Mouse (Mus musculus) CH12.LX (cell line): ENCODE data around the gene Nsd1. TPM values are rescaled to one million over a fixed set of nuclear protein-coding genes. Genes with fewer than 3 reads are reported as not detected.
A peak's percentile ranks its signal among the peaks of the same experiment; 100 is the strongest.

Experiments used
- DNase-seq: peaks from one replicate; pipeline ENCODE4 v3.0.0-alpha.2; 2013; ENCODE audit errors: extremely low read depth
- H3K27ac ChIP-seq: 2 replicates; pipeline ENCODE4 v1.5.1; 2012; ENCODE audit warnings: low read depth, mild to moderate bottlenecking, control low read depth, moderate library complexity; ENCODE audit not compliant: insufficient read depth
- H3K27me3 ChIP-seq: replicated peaks from 2 replicates; pipeline ENCODE3; 2012; ENCODE audit warnings: inconsistent platforms
- H3K36me3 ChIP-seq, 2 experiments: replicated peaks in 1 of 2; 2 replicates each; pipeline versions ENCODE3 to v1.6.1; 2012; ENCODE audit warnings: inconsistent platforms in 1 of 2, low read length in 1 of 2, mild to moderate bottlenecking in 1 of 2, mixed read lengths in 1 of 2, moderate library complexity in 1 of 2; ENCODE audit not compliant: control insufficient read depth in 1 of 2, insufficient read depth in 1 of 2
- H3K4me1 ChIP-seq, 2 experiments: 2 replicates each; pipeline ENCODE4 v1.6.1; 2012; ENCODE audit warnings: inconsistent platforms in 1 of 2, moderate library complexity in 1 of 2; ENCODE audit not compliant: insufficient read depth in 2 of 2, control insufficient read depth in 1 of 2
- H3K4me2 ChIP-seq: 2 replicates; pipeline ENCODE4 v1.6.1; 2012; ENCODE audit warnings: low read depth, mild to moderate bottlenecking, control low read depth; ENCODE audit not compliant: poor library complexity, insufficient read depth, severe bottlenecking
- H3K4me3 ChIP-seq, 3 experiments: fragments of 150-350 bp in 1 of 3; sonication (generic) in 1 of 3; replicated peaks in 1 of 3; 2 replicates each; pipeline versions ENCODE3 to v1.5.1; 2011 to 2012; ENCODE audit warnings: low read depth in 2 of 3, low read length in 2 of 3, mild to moderate bottlenecking in 2 of 3, moderate library complexity in 2 of 3, control low read depth in 1 of 3, improper control_type of control experiment in 1 of 3, inconsistent platforms in 1 of 3, mixed read lengths in 1 of 3; ENCODE audit not compliant: poor library complexity in 1 of 3
- H3K79me2 ChIP-seq: replicated peaks from 2 replicates; pipeline ENCODE4 v1.6.1; 2012; ENCODE audit warnings: mild to moderate bottlenecking, moderate library complexity; ENCODE audit not compliant: control insufficient read depth, poor library complexity, insufficient read depth, severe bottlenecking; ENCODE audit errors: extremely low read depth
- H3K9ac ChIP-seq: 2 replicates; pipeline ENCODE4 v1.6.1; 2012; ENCODE audit warnings: low read depth, mild to moderate bottlenecking, control low read depth, moderate library complexity; ENCODE audit not compliant: insufficient read depth
- H3K9me3 ChIP-seq: replicated peaks from 2 replicates; pipeline ENCODE3; 2012; ENCODE audit warnings: low read length, inconsistent platforms, mixed read lengths
- ELF1 ChIP-seq: IDR thresholded peaks from 2 replicates; pipeline ENCODE4 v1.6.1; 2014; ENCODE audit warnings: low read depth, mild to moderate bottlenecking, inconsistent platforms, low read length, improper control_type of control experiment
- EP300 ChIP-seq: IDR thresholded peaks from 2 replicates; pipeline ENCODE4 v1.6.1; 2011; ENCODE audit warnings: low read length, improper control_type of control experiment
- ETS1 ChIP-seq: conservative IDR thresholded peaks from 2 replicates; pipeline ENCODE4 v1.6.1; 2012; ENCODE audit warnings: low read depth, mild to moderate bottlenecking, inconsistent platforms, low read length, improper control_type of control experiment, moderate library complexity
- IRF4 ChIP-seq: IDR thresholded peaks from 2 replicates; pipeline ENCODE4 v1.6.1; 2014; ENCODE audit warnings: low read depth, mild to moderate bottlenecking, inconsistent platforms, low read length, improper control_type of control experiment
- JUN ChIP-seq: IDR thresholded peaks from 2 replicates; pipeline ENCODE4 v1.6.1; 2011; ENCODE audit warnings: low read depth, mild to moderate bottlenecking, low read length, improper control_type of control experiment, moderate library complexity; ENCODE audit not compliant: insufficient read depth
- JUND ChIP-seq: conservative IDR thresholded peaks from 2 replicates; pipeline ENCODE4 v1.6.1; 2011; ENCODE audit warnings: low read depth, low read length, improper control_type of control experiment
- KAT2A ChIP-seq: IDR thresholded peaks from 2 replicates; pipeline ENCODE4 v1.6.1; 2012; ENCODE audit warnings: low read length, improper control_type of control experiment, inconsistent platforms; ENCODE audit not compliant: insufficient replicate concordance
- PAX5 ChIP-seq: IDR thresholded peaks from 2 replicates; pipeline ENCODE4 v1.6.1; 2012; ENCODE audit warnings: low read length, inconsistent platforms, mixed read lengths
- POLR2A ChIP-seq: IDR thresholded peaks from 2 replicates; pipeline ENCODE4 v1.6.1; 2011; ENCODE audit warnings: low read depth, mild to moderate bottlenecking, improper control_type of control experiment, low read length
- RAD21 ChIP-seq: IDR thresholded peaks from 2 replicates; pipeline ENCODE4 v1.6.1; 2011; ENCODE audit warnings: low read depth, mild to moderate bottlenecking, low read length, improper control_type of control experiment, moderate library complexity
- RCOR1 ChIP-seq: conservative IDR thresholded peaks from 2 replicates; pipeline ENCODE4 v1.6.1; 2012; ENCODE audit warnings: low read depth, mild to moderate bottlenecking, inconsistent platforms, low read length, improper control_type of control experiment
- TBP ChIP-seq: conservative IDR thresholded peaks from 2 replicates; pipeline ENCODE4 v1.6.1; 2011; ENCODE audit warnings: low read depth, low read length, improper control_type of control experiment
- USF1 ChIP-seq: IDR thresholded peaks from 2 replicates; pipeline ENCODE4 v1.6.1; 2014; ENCODE audit warnings: low read depth, mild to moderate bottlenecking, inconsistent platforms, low read length, improper control_type of control experiment
- ZNF384 ChIP-seq: IDR thresholded peaks from 2 replicates; pipeline ENCODE4 v1.6.1; 2012; ENCODE audit warnings: low read depth, low read length, improper control_type of control experiment, inconsistent platforms
- dilution Hi-C: fragments of 300-500 bp; cut with MboI; formaldehyde crosslinking; loops from 2 replicates; pipeline ENCODE4 v1.14.3; 2020; ENCODE audit warnings: low sequenced_read_pairs; ENCODE audit not compliant: extremely low pct_unique_long_range_greater_than_20kb, extremely low pct_ligation_motif_present
- in situ Hi-C: fragments of 300-500 bp; cut with MboI; formaldehyde crosslinking; loops from 3 replicates; pipeline ENCODE4 v1.14.3; 2019; ENCODE audit warnings: low sequenced_read_pairs, low pct_ligation_motif_present, low pct_unique_long_range_greater_than_20kb, mixed read lengths
- polyA plus RNA-seq: library from polyadenylated mRNA; unstranded; fragments of >175 nt; gene quantifications from 2 replicates; pipeline ENCODE4 v1.2.1, GENCODE M21; 2012; ENCODE audit warnings: low read depth; ENCODE audit not compliant: insufficient read length
- total RNA-seq, 2 experiments: library from RNA; depleted of rRNA; stranded (reverse); fragments of 300-350 nt in 1 of 2; fragments of >200 nt in 1 of 2; gene quantifications; 2 replicates each; pipeline ENCODE4 v1.2.3; 2012 to 2014

Nsd1 gene
- total and polyA plus RNA-seq, 3 experiments, result 11.8 to 13.8 (median 12.6) TPM

DNA sequence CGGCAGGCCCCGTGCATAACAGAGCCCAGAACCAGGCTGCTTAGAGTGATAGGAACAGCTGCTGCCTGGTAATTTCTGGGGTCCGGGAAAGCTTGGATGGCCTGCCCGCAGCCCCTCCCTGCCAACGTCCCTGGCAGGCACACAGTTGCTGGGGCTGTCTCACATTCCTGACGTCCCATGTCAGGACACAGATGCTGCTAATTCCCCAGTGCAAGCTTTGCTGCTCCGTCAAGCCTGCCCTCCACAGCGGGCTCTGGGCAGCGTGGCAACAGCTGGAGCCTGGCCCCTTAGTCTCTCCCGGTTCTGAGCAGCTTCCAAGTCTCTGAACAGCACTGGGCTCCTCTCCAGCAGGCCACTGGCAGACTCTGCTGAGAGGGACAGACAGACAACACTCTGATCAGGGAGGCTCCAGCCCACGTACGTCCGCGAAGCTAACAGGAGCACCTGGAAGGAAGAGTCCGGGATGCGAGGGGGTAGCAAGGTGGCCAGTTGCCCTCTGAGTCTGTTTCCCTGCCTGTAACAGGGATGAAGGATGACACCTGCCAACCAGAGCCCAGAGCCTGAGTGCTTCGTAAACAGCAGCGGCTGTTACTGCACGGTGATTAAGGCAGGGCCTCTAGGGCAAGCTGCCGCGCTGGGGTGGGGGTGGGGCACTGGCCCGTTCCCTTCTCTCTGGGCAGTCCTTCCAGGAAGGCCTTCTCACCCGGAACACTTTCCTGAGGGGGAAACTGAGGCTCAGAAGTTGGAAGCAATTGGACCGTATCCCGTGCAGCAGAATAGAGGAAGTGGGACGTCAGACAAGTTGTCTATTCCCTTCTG is 37.9 kb upstream of the Nsd1 start:
- no peaks in the 10 kb centered on the region for H3K36me3 ChIP-seq
- DNase-seq, result no peak
- H3K27ac ChIP-seq, result no peak overlapping the region
- H3K4me3 ChIP-seq, result no peak overlapping the region
- H3K79me2 ChIP-seq, result no peaks in the 10 kb centered on the region
- 0 out of 2 replicates have a peak overlapping the region, but pooled peaks have one; percentile 0 for H3K4me2 ChIP-seq
- peaks cover 2% of the 10 kb centered on the region for H3K9me3 ChIP-seq
- no peak overlapping the region for H3K9ac ChIP-seq
- peaks cover 11 to 12% of the 10 kb centered on the region in 2 experiments for H3K4me1 ChIP-seq
- peaks cover 12% of the 10 kb centered on the region for H3K27me3 ChIP-seq
- TF ChIP-seq PAX5 (no peak), EP300 (peak; percentile 24; the same call in 1 of the 2 replicates)
- in situ Hi-C loops (loop anchor here (10.0 kb wide), 1 partner anchor 377 kb away; no protein-coding TSS in a partner anchor), dilution Hi-C loops (no loop called here)

DNA sequence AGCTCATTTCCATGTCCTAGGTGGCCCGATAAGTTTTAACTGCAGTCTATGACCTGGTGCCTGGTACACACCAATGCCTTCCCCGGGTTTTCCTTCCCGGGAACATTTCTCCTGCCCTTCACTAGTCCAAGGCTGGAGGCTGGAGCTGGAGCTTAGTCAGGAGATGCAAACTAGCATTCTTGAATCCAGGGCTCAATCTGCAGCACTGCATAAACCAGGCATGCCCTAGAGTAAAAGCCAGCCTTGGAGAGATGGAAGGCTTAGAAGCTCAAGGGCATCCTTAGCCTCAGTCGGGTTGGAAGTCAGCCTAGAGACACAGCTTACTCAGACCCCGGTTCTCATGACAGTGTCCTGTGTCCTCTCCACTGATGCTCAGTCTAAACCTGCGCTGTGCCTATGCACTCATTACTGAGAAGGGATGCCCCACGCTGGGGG is 37.2 kb upstream of the Nsd1 start:
- Histone ChIP-seq H3K4me3 (no peak overlapping the region), H3K4me1 (peaks cover 9 to 12% of the 10 kb centered on the region in 2 experiments), H3K79me2 (no peaks in the 10 kb centered on the region), H3K4me2 (0 out of 2 replicates have a peak overlapping the region, but pooled peaks have one; percentile 0), H3K36me3 (no peaks in the 10 kb centered on the region), H3K9ac (no peak overlapping the region), H3K27me3 (peaks cover 12% of the 10 kb centered on the region), H3K9me3 (peaks cover 2% of the 10 kb centered on the region), H3K27ac (no peak overlapping the region)
- DNase-seq, result no peak
- dilution Hi-C loops (no loop called here), in situ Hi-C loops (loop anchor here (10.0 kb wide), 1 partner anchor 378 kb away; no protein-coding TSS in a partner anchor)
- no peak for TF ChIP-seq RCOR1
- no peak for TF ChIP-seq IRF4
- TF ChIP-seq USF1, result no peak
- no peak for TF ChIP-seq RAD21
- no peak for TF ChIP-seq JUN
- TF ChIP-seq KAT2A, result no peak
- no peak for TF ChIP-seq TBP
- TF ChIP-seq ZNF384, result no peak
- TF ChIP-seq POLR2A, result no peak
- TF ChIP-seq PAX5, result no peak
- no peak for TF ChIP-seq JUND
- TF ChIP-seq EP300, result no peak
- TF ChIP-seq ELF1, result no peak
- TF ChIP-seq ETS1, result no peak
